9 mouse cellular contexts compared by ENCODE assay signal in the genomic region with DNA sequence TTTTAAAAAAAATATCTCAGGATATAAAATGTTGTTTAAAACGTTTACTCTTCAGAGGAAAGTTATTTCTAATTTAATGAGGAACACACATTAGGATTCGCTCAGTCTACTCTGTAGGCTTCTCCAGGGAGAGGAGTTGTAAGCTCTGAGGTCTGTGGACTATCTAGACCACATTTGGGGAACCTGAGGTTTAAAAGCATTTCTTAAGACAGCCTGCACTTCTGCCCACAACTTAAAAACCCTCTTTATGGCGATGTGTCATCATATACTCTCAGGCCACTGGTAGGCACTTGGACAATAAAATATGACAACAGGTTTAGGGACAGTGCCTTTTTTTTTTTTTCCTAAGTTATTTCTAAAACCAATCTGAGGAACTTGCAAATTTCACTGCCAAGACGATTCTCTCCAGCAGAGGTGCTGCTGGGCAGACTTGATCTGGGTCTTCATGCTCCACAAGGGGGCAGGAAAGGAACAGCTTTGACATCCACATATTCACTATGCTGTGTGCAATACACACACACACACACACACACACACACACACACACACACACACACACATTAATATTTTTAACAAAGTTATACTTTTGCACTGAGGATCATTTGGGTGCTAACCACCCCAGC.
DNase-seq lines count a peak whose midpoint lies in the region; ATAC-seq and TF ChIP-seq lines count a peak whose summit lies in the region.
"Had no signal": no experiment of that assay in that cellular context is flagged by ENCODE, and none has a peak within 500 bp of the region (broad histone marks: within the 10 kb centered on the region; RNA-seq: fewer than 3 reads in every experiment).

No protein-coding gene starts in this region.

- H3K4me1 ChIP-seq in intestine, postnatal 0 days (replicated peaks; ENCODE audit: control insufficient read depth, insufficient read depth, low read length): no peaks in the 10 kb centered on the region
- H3K4me1 ChIP-seq in intestine, embryonic 16.5 days (ENCODE audit: control insufficient read depth, insufficient read depth, low read length): no peaks in the 10 kb centered on the region
- H3K4me1 ChIP-seq in heart, embryonic 10.5 days: no peaks in the 10 kb centered on the region
- H3K4me1 ChIP-seq: embryonic facial prominence, embryonic 13.5 days had no signal

- TF ChIP-seq CTCF in intestine, postnatal 0 days (IDR thresholded peaks at IDR 0.05; ENCODE audit: low read depth): peak; percentile 69

- no peak overlapping the region for H3K4me3 ChIP-seq in intestine, postnatal 0 days (ENCODE audit: low read depth, low read length)
- no peak overlapping the region for H3K4me3 ChIP-seq in intestine, embryonic 16.5 days (ENCODE audit: low read length)
- H3K4me3 ChIP-seq in heart, embryonic 10.5 days: no peak overlapping the region
- H3K4me3 ChIP-seq: embryonic facial prominence, embryonic 13.5 days had no signal

- no peaks in the 10 kb centered on the region for H3K36me3 ChIP-seq in intestine, postnatal 0 days (ENCODE audit: control insufficient read depth, insufficient read depth)
- H3K36me3 ChIP-seq in intestine, embryonic 16.5 days (ENCODE audit: control insufficient read depth, insufficient read depth, low read length): no peaks in the 10 kb centered on the region
- H3K36me3 ChIP-seq in heart, embryonic 10.5 days: peaks cover 23% of the 10 kb centered on the region; the same call in 1 of the 2 replicates

- no peak for ATAC-seq in intestine, postnatal 0 days
- ATAC-seq in intestine, embryonic 16.5 days: no peak

- no peak overlapping the region for H3K9ac ChIP-seq in intestine, postnatal 0 days (ENCODE audit: low read depth, low read length)
- no peak overlapping the region for H3K9ac ChIP-seq in intestine, embryonic 16.5 days (ENCODE audit: low read depth, low read length)
- H3K9ac ChIP-seq: embryonic facial prominence, embryonic 13.5 days had no signal

- WGBS in intestine, postnatal 0 days: 68% methylated on average over 4 of the region's 4 CpGs
- 71% methylated on average over 4 of the region's 4 CpGs for WGBS in intestine, embryonic 16.5 days
- WGBS in heart, embryonic 10.5 days: 68% methylated on average over 4 of the region's 4 CpGs

- no peak overlapping the region for H3K27ac ChIP-seq in intestine, postnatal 0 days (ENCODE audit: low read depth, low read length)
- H3K27ac ChIP-seq in intestine, embryonic 16.5 days (ENCODE audit: low read length): no peak overlapping the region
- no peak overlapping the region for H3K27ac ChIP-seq in heart, embryonic 10.5 days
- H3K27ac ChIP-seq: embryonic facial prominence, embryonic 13.5 days had no signal

- no peak overlapping the region for H3K4me2 ChIP-seq in intestine, postnatal 0 days (replicated peaks; ENCODE audit: low read depth)
- no peak overlapping the region for H3K4me2 ChIP-seq in intestine, embryonic 16.5 days (ENCODE audit: low read depth, low read length)
- H3K4me2 ChIP-seq: embryonic facial prominence, embryonic 13.5 days had no signal

- no peaks in the 10 kb centered on the region for H3K9me3 ChIP-seq in intestine, postnatal 0 days (ENCODE audit: control insufficient read depth)
- no peaks in the 10 kb centered on the region for H3K9me3 ChIP-seq in intestine, embryonic 16.5 days (ENCODE audit: control insufficient read depth, low read length)
- no peaks in the 10 kb centered on the region for H3K9me3 ChIP-seq in heart, embryonic 10.5 days
- H3K9me3 ChIP-seq: embryonic facial prominence, embryonic 13.5 days had no signal

- peak; percentile 36 for DNase-seq in thymus, postnatal 0 days (ENCODE audit: low spot score)
- DNase-seq in thymus, postnatal 10 days (ENCODE audit: low spot score in 2 of 2): no peak
- peak; percentile 11 for DNase-seq in forelimb bud, embryonic 11.5 days (ENCODE audit: low read depth, low spot score)
- DNase-seq in testis, postnatal 10 days (ENCODE audit: low spot score): peak; percentile 56
- DNase-seq in thymus, postnatal 36 days: no peak
- no peak for DNase-seq in heart, embryonic 10.5 days (ENCODE audit: low spot score)

- H3K27me3 ChIP-seq in intestine, postnatal 0 days (replicated peaks; ENCODE audit: control insufficient read depth, insufficient read depth, low read length): no peaks in the 10 kb centered on the region
- H3K27me3 ChIP-seq in intestine, embryonic 16.5 days (replicated peaks; ENCODE audit: control insufficient read depth, insufficient read depth, low read length): no peaks in the 10 kb centered on the region
- no peaks in the 10 kb centered on the region for H3K27me3 ChIP-seq in heart, embryonic 10.5 days (ENCODE audit: insufficient read depth, poor library complexity, severe bottlenecking)
- H3K27me3 ChIP-seq: embryonic facial prominence, embryonic 13.5 days had no signal

Comparison
In these comparisons a context has a peak if more than half of its experiments do, and no peak if none do; other contexts are left out.
1. DNase-seq: peak in thymus, postnatal 0 days (single experiment), forelimb bud, embryonic 11.5 days (single experiment) and testis, postnatal 10 days (single experiment); none in thymus, postnatal 10 days (0 of 2), thymus, postnatal 36 days (0 of 2) and heart, embryonic 10.5 days (single experiment).